Mouse (Mus musculus) limb, embryonic 10.5 days (tissue): ENCODE measurements around the gene Gm4791. TPM values are rescaled to one million over a fixed set of nuclear protein-coding genes. Genes with fewer than 3 reads are reported as not detected.
A peak's percentile ranks its signal among the peaks of the same experiment; 100 is the strongest.

Source experiments
- DNase-seq: peaks from one replicate; pipeline ENCODE4 v3.0.0-alpha.2; 2017; ENCODE audit warnings: low spot score
- H3K27ac ChIP-seq: fragments of 300-500 bp; sonication (generic); 2 replicates; pipeline ENCODE4 v1.5.1; 2016; ENCODE audit warnings: mild to moderate bottlenecking
- H3K27me3 ChIP-seq: fragments of 300-500 bp; sonication (generic); 2 replicates; pipeline ENCODE4 v1.6.1; 2016; ENCODE audit warnings: low read depth, mild to moderate bottlenecking; ENCODE audit not compliant: poor library complexity, severe bottlenecking
- H3K36me3 ChIP-seq: fragments of 300-500 bp; sonication (generic); 2 replicates; pipeline ENCODE4 v1.6.1; 2016; ENCODE audit warnings: mild to moderate bottlenecking, moderate library complexity
- H3K4me1 ChIP-seq: fragments of 300-500 bp; sonication (generic); 2 replicates; pipeline ENCODE4 v1.6.1; 2016
- H3K4me3 ChIP-seq: fragments of 300-500 bp; sonication (generic); 2 replicates; pipeline ENCODE4 v1.5.1; 2016; ENCODE audit warnings: mild to moderate bottlenecking, moderate library complexity
- H3K9me3 ChIP-seq: fragments of 300-500 bp; sonication (generic); replicated peaks from 2 replicates; pipeline ENCODE4 v1.6.1; 2016; ENCODE audit warnings: mild to moderate bottlenecking
- WGBS: fragments of 180-500 bp; shearing (Covaris S2); methylation state at CpG from one replicate; pipeline ENCODE4 v1.1.7; 2016; 5-methylcytosine and 5-hydroxymethylcytosine counted together
- polyA plus RNA-seq: library from polyadenylated mRNA; unstranded; fragments of >200 nt; fragmentation: Nextera tagmentation; extraction: Ambion mirVana; gene quantifications from 2 replicates; pipeline ENCODE4 v1.2.1, GENCODE M21; 2016

The Gm4791 gene
- not detected in 2 replicates for polyA plus RNA-seq

DNA sequence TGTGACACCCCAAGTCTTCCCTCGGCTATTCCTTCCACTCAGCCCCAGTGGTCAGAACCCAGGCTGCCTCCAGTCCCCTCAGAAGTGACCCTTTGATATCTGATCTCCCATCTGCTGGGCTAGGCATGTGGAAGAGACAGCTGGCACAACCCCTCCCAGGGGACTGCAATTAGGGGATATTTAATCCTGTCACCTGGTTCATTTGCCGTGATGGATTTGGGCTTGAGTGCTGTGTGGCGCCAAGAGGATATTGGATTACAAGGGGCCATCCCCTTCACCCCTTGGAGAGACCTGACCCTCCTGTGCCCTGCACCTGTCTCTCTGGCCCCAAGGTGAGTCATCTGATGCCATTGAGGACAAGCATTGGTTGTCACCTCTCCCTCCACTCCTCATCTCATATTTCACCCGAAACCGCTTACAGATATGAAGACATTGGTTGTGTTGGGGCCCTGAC lies at the start of gene Gm4791:
Gene Gm4791 (plus strand): TSS at position 404 of the 454 bp plus-strand sequence.
- H3K4me3 ChIP-seq, result no peak within 1 kb of the TSS
- DNase-seq, result peak; percentile 51

DNA sequence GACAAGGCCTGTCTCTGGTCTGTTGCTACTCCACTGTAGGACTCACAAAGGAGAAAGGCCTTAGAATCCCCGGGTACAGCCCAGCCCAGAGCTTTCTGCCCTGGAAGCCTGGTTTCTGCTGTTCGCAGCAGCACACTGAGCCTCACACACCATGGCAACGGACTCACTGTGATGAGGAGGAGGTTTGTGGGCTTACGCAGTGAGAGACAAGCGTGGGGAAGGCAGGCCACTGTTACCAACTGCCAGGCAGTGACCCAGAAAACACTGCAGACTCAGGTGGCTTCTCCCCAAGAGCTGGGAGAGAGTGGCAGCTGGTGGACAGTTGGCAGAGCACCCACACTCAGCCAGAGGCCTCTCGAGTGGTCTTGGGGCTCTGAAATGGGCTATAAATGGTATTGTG lies 42.3 kb upstream of the Gm4791 start:
- Histone ChIP-seq H3K36me3 (no peaks in the 10 kb centered on the region), H3K9me3 (no peaks in the 10 kb centered on the region), H3K27ac (no peak overlapping the region), H3K27me3 (no peaks in the 10 kb centered on the region), H3K4me1 (peaks cover 26% of the 10 kb centered on the region), H3K4me3 (no peak overlapping the region)
- DNase-seq, result no peak
- 80% methylated on average over 6 of the region's 6 CpGs for WGBS

More for the DNA sequence above, at the start of gene Gm4791:
- no peaks in the 10 kb centered on the region for H3K9me3 ChIP-seq
- WGBS, result 13% methylated on average over 5 of the region's 5 CpGs
- H3K27ac ChIP-seq, result no peak within 1 kb of the TSS
- no peaks in the 10 kb centered on the region for H3K27me3 ChIP-seq
- H3K4me1 ChIP-seq, result peaks cover 12% of the 10 kb centered on the region
- H3K36me3 ChIP-seq, result no peaks in the 10 kb centered on the region

DNA sequence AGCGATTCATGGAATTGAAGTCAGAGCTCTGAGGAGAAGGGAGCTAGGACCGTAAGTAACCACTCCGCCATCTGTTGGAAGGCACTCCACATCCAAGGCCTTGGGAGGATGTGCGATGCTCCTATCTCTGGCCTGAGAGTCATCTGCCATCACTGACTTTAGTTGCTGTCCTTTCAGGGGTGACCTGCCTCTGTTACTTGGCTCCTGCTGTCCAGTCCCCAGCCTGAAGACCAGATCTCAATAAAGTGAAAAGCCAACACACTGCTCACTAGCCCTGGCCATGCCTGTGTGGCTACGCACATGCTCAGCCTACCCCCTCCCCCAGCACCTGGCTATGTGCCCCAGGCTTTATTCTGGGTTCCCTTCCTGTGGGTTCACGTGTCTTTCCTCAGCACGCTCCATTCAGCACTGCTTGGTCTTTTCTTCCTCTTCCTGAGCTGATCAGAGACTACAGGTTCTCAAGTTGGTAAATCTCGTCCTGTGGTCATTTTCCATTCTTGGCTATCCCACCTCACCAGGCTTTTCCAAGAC lies 41.1 kb upstream of the Gm4791 start:
- WGBS, result 79% methylated on average over 8 of the region's 8 CpGs
- Histone ChIP-seq H3K27ac (0 out of 2 replicates have a peak overlapping the region, but pooled peaks have one; percentile 7), H3K27me3 (no peaks in the 10 kb centered on the region), H3K4me1 (peaks cover 26% of the 10 kb centered on the region), H3K4me3 (no peak overlapping the region), H3K36me3 (no peaks in the 10 kb centered on the region), H3K9me3 (no peaks in the 10 kb centered on the region)
- no peak for DNase-seq

DNA sequence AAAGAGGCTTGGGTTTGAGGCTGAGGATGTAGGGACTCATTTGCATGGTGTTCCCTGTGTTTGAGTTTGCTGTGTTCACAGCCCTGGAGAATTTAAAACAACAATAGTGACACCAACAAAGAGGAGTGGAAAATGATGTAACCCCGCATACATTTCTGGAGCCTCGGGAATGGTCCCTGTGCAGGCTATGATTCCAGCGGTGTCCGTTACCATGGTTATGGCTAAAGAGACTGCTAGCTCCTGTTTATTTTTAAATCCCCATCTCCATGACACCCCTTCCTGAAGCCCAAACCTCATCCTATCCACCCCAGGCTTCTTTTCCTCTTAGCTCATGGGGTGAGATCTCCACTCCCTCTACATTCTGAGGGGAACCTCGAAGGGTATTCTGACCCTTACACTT lies 32.5 kb upstream of the Gm4791 start:
- H3K27me3 ChIP-seq, result no peaks in the 10 kb centered on the region
- no peak overlapping the region for H3K27ac ChIP-seq
- H3K4me1 ChIP-seq, result peaks cover 11% of the 10 kb centered on the region
- H3K36me3 ChIP-seq, result no peaks in the 10 kb centered on the region
- DNase-seq, result no peak
- no peak overlapping the region for H3K4me3 ChIP-seq
- no peaks in the 10 kb centered on the region for H3K9me3 ChIP-seq
- WGBS, result 89% methylated on average over 5 of the region's 5 CpGs

DNA sequence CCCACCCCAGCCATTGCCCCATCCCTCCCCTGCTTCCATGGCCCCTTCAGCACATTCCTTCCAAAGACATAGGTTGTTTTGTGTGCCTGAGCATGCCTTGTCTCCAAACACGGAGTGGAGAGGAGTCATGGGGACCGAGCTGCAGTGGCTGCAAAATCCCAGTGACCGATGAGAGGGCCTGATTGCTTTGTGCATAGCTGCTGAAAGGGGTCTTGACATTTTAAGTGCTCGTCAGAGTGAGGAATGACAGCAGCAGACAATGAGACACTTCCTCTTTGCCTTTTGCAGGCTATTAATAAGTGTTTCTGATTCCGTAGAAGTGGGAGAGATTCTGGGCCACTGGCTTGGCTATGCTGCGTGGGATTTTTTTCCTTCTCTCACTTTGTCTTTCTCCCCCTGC lies 29.6 kb upstream of the Gm4791 start:
- no peak overlapping the region for H3K27ac ChIP-seq
- 45% methylated on average over 6 of the region's 6 CpGs for WGBS
- no peaks in the 10 kb centered on the region for H3K9me3 ChIP-seq
- no peaks in the 10 kb centered on the region for H3K27me3 ChIP-seq
- DNase-seq, result no peak
- H3K4me3 ChIP-seq, result no peak overlapping the region
- H3K36me3 ChIP-seq, result no peaks in the 10 kb centered on the region
- H3K4me1 ChIP-seq, result peaks cover 9% of the 10 kb centered on the region

DNA sequence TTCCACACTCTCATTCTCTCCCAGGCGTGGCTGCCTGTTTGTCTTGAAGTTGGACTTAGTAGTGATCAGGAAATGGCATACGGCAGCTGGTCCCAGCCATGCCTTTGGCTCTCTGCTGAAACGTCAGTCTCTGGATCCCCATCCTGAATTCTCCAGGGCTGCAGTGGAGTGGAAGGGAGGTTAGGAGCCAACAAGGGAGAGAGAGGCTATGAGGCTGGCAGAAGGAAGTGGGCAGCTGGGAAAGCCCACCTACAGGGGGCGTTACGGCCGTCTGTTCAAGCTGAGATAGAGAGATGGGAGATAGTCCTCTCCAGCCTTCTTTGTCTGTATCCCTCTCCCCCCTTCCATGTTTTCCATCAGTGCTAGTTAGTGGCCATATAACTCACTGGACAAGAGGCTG lies 29.1 kb upstream of the Gm4791 start:
- H3K4me3 ChIP-seq, result no peak overlapping the region
- WGBS, result 64% methylated on average over 6 of the region's 6 CpGs

DNA sequence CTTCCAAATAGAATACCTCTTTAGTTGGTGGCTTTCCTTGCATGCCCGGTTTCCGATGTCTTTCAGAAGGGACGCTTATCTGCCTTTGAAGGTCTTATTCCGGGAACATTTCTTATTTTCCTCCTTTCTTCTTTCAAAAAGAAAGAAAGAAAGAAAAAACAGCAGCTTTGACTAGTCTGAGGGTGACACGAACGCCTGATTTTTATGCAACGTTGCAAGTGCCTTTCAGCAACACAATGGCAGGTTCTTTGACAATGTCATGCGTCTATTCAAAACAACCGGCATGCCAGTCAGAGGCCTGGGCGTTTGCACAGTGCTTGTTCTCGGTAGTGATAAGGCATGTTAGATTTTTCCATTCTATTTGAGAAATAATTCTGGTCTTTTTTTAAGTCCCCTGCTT lies 19.7 kb upstream of the Gm4791 start:
- DNase-seq, result no peak
- Histone ChIP-seq H3K27me3 (0 out of 2 replicates have a peak, but pooled peaks cover 4% of the 10 kb centered on the region), H3K9me3 (no peaks in the 10 kb centered on the region), H3K36me3 (no peaks in the 10 kb centered on the region), H3K4me1 (no peaks in the 10 kb centered on the region), H3K27ac (no peak overlapping the region), H3K4me3 (no peak overlapping the region)
- WGBS, result 74% methylated on average over 11 of the region's 11 CpGs

More for the DNA sequence above, 29.1 kb upstream of the Gm4791 start:
- no peak overlapping the region for H3K27ac ChIP-seq
- H3K36me3 ChIP-seq, result no peaks in the 10 kb centered on the region
- H3K9me3 ChIP-seq, result no peaks in the 10 kb centered on the region
- DNase-seq, result no peak
- no peaks in the 10 kb centered on the region for H3K27me3 ChIP-seq
- H3K4me1 ChIP-seq, result peaks cover 9% of the 10 kb centered on the region

DNA sequence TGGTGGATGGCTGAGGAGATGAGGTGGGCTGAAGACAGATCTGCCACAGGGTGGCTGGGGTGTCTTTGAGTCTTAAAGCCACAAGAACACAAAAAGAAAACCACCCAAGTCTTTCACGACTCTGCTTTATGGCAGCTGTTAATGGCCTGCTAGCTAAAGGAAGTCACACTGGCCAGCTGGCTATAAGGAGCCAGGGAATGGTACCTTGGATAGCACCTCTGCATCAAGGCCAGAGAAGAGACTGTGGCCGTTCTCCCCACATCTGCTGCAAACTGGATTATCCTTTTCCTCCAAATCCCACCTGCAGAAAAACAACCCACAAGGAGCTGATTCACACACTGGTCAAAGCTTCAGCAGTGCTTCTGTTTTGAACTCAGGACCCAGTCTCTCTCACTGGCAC lies 18.4 kb upstream of the Gm4791 start:
- Histone ChIP-seq H3K27ac (no peak overlapping the region), H3K36me3 (no peaks in the 10 kb centered on the region), H3K27me3 (0 out of 2 replicates have a peak, but pooled peaks cover 4% of the 10 kb centered on the region), H3K4me3 (no peak overlapping the region), H3K4me1 (no peaks in the 10 kb centered on the region), H3K9me3 (no peaks in the 10 kb centered on the region)
- peak; percentile 43 for DNase-seq
- 8% methylated on average over 2 of the region's 2 CpGs for WGBS

DNA sequence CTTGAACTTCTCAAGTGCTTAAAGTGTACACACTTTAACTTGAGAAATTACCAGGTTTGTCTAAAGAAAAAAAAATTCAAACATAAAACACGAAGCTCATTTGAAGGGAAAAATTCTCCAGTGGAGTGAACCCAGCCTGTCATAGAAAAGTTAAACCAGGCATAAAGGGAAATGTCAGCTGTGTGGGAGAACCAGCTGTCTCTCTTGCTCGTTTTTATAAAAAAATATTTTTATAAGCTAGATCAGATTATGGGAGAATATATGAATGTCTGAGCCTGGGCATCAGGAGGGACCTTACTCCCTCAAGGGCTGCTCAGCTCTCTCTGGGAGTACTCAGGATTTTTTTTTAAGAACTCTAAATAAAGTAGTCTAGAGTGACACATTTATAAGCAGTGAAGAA lies 15.1 kb upstream of the Gm4791 start:
- Histone ChIP-seq H3K9me3 (no peaks in the 10 kb centered on the region), H3K4me1 (no peaks in the 10 kb centered on the region), H3K4me3 (no peak overlapping the region), H3K27me3 (0 out of 2 replicates have a peak, but pooled peaks cover 2% of the 10 kb centered on the region), H3K27ac (no peak overlapping the region), H3K36me3 (no peaks in the 10 kb centered on the region)
- DNase-seq, result no peak
- WGBS, result 75% methylated on average over 2 of the region's 2 CpGs

DNA sequence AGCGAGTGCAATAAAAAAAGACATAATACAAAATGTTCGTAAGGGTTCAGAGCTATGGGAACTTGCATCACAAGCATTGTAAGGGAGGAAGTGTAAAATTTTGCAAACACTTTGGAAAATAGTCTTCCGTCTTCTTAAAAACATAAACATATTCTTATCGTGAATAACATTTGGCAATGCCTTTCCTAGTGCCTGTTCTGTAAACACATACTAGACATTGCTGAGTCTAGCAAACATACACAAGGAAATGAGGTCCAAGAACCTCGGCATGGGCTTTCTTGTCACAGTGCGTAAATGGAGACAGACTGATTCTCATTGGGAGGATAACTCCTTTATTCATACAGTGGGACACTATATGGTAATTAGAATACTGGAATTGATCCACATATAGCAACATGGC lies 43.0 kb downstream of the Gm4791 start:
- no peak for DNase-seq
- Histone ChIP-seq H3K27me3 (no peaks in the 10 kb centered on the region), H3K36me3 (no peaks in the 10 kb centered on the region), H3K27ac (no peak overlapping the region), H3K4me1 (no peaks in the 10 kb centered on the region), H3K9me3 (no peaks in the 10 kb centered on the region), H3K4me3 (no peak overlapping the region)
- 94% methylated on average over 6 of the region's 6 CpGs for WGBS
